Comparison of ENCODE assay signal across 10 mouse cellular contexts in the genomic region with DNA sequence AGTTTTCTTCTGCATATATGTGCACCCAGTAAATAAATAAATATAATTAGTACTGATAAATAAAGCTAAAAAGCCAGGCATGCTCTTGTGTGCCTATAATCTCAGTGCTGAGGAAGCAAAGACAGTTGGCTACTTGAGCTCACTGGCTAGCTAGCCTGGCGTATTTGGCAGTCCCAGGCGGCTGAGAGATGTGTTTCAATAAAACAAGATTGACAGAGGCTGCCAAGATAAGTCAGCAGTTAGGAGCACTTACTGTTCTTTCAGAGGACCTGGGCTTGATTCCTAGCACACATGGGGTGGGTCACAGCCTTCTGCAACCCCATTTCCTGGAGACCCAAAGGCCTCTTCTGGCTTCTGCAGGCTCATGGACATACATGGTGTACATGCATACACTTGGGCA. TPM values are rescaled to one million over a fixed set of nuclear protein-coding genes. Genes with fewer than 3 reads are reported as not detected.
"Had no signal": no experiment of that assay in that cellular context is flagged by ENCODE, and none has a peak within 500 bp of the region (broad histone marks: within the 10 kb centered on the region; RNA-seq: fewer than 3 reads in every experiment).

No protein-coding gene starts in this region.

- DNase-seq: kidney, adult 8-10 months; kidney, postnatal 10 days; kidney, postnatal 4 days; lung, adult 18-20 months; right cerebral cortex, postnatal 14 days; thymus, postnatal 36 days had no signal

RNA-seq across cellular contexts. Expression of a gene that starts 53.8 kb away (rescaled TPM):
- total RNA-seq: left cerebral cortex, adult 2 months; left cerebral cortex, postnatal 25 days; megakaryocyte-erythroid progenitor cell, adult 5-6 weeks; midbrain, postnatal 0 days had no signal

RNA-seq across cellular contexts. Expression of a gene that starts 59.1 kb away (rescaled TPM):
- total RNA-seq: megakaryocyte-erythroid progenitor cell, adult 5-6 weeks had no signal
